Mouse (Mus musculus) heart, embryonic 10.5 days (tissue): ENCODE measurements around the gene Zbtb18. TPM values are rescaled to one million over a fixed set of nuclear protein-coding genes. Genes with fewer than 3 reads are reported as not detected.

Source experiments
- DNase-seq: peaks from one replicate; pipeline ENCODE4 v3.0.0-alpha.2; 2017; ENCODE audit warnings: low spot score
- H3K27ac ChIP-seq: fragments of 300-500 bp; sonication (generic); 2 replicates; pipeline ENCODE4 v1.5.1; 2016; ENCODE audit warnings: mild to moderate bottlenecking
- H3K27me3 ChIP-seq: fragments of 300-500 bp; sonication (generic); 2 replicates; pipeline ENCODE4 v1.6.1; 2016; ENCODE audit warnings: mild to moderate bottlenecking; ENCODE audit not compliant: poor library complexity, insufficient read depth, severe bottlenecking
- H3K36me3 ChIP-seq: fragments of 300-500 bp; sonication (generic); 2 replicates; pipeline ENCODE4 v1.6.1; 2016; ENCODE audit warnings: mild to moderate bottlenecking, moderate library complexity
- H3K4me1 ChIP-seq: fragments of 300-500 bp; sonication (generic); 2 replicates; pipeline ENCODE4 v1.6.1; 2016; ENCODE audit warnings: mild to moderate bottlenecking
- H3K4me3 ChIP-seq: fragments of 300-500 bp; sonication (generic); 2 replicates; pipeline ENCODE4 v1.5.1; 2016; ENCODE audit warnings: mild to moderate bottlenecking, moderate library complexity
- H3K9me3 ChIP-seq: fragments of 300-500 bp; sonication (generic); 2 replicates; pipeline ENCODE4 v1.6.1; 2016; ENCODE audit warnings: mild to moderate bottlenecking, moderate library complexity
- WGBS: fragments of 180-500 bp; shearing (Covaris S2); methylation state at CpG from one replicate; pipeline ENCODE4 v1.1.7; 2016; 5-methylcytosine and 5-hydroxymethylcytosine counted together
- polyA plus RNA-seq: library from polyadenylated mRNA; unstranded; fragments of >200 nt; fragmentation: Nextera tagmentation; extraction: Ambion mirVana; gene quantifications from 2 replicates; pipeline ENCODE4 v1.2.1, GENCODE M21; 2016

The Zbtb18 gene
- 1.2 and 1.6 TPM in 2 replicates for polyA plus RNA-seq

DNA sequence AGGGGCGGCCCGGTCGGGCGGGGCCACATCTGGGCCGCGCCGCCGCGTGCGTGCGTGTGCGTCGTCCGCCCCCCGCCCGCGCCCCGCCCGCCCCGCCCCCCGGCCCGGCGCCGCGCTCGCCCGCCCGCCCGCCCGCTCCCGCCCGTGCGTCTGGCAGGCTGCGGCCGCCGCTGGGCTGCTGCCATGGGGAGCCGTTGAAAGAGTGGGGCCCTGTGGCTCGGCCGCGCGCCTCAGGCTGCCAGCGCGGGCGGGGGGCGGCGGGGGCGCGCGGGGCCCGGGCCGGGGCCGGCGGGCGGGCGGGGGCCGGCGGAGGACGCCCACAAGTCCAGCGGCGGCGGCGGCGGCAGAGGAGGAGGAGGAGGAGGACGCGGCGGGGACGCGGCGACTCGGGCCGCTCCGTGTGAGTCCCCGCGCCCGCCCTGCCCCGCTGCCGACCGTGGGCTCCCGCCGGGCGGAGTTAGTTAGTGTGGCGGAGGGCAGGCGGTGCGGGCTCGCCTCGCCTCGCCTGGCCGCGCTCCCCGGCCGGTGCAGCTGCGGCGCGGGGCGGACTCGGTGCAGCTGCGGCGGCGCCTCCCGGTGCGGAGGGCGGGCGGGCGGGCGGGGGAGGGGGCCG is at the start of gene Zbtb18:
Zbtb18 (plus strand) TSS at position 156 of the 613 bp plus-strand sequence.
- Histone ChIP-seq H3K4me3 (peak within 1 kb of the TSS; percentile 84), H3K27ac (peak within 1 kb of the TSS; percentile 95), H3K4me1 (peaks cover 32% of the 10 kb centered on the region), H3K9me3 (no peaks in the 10 kb centered on the region), H3K36me3 (peaks cover 4% of the 10 kb centered on the region), H3K27me3 (no peaks in the 10 kb centered on the region)
- no peak for DNase-seq
- WGBS = under 1% methylated on average over 43 of the region's 106 CpGs

DNA sequence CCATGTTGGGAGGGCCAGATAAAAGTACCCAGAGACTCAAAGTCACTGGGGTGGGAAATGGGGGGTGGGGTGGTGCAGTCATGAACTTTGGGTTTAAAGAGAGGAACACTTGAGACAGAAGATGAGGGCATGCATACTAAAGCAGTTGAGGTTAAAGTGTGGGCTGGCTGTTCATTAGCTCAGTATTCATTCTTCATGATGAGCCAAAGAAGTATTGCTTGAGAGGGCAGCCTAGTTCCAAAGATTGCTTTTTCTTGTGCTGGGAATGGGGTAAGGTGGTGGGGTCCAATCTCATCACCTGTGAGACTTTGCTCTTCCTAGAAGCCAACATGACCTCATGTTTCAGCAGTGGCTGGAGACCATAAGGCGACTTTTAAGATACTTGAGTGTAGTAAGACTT is 44.7 kb upstream of the Zbtb18 start:
- Histone ChIP-seq H3K9me3 (no peaks in the 10 kb centered on the region), H3K4me1 (no peaks in the 10 kb centered on the region), H3K36me3 (no peaks in the 10 kb centered on the region), H3K27ac (no peak overlapping the region), H3K4me3 (no peak overlapping the region), H3K27me3 (no peaks in the 10 kb centered on the region)
- no peak for DNase-seq
- WGBS = 54% methylated on average over 1 of the region's 1 CpGs

GRCm38 (mm10) chr1:177405170-177405569 is 37.0 kb upstream of the Zbtb18 start:
- Histone ChIP-seq H3K36me3 (no peaks in the 10 kb centered on the region), H3K4me1 (no peaks in the 10 kb centered on the region), H3K27ac (no peak overlapping the region), H3K9me3 (no peaks in the 10 kb centered on the region), H3K4me3 (no peak overlapping the region), H3K27me3 (no peaks in the 10 kb centered on the region)
- no peak for DNase-seq
- WGBS = 67% methylated on average over 6 of the region's 6 CpGs

DNA sequence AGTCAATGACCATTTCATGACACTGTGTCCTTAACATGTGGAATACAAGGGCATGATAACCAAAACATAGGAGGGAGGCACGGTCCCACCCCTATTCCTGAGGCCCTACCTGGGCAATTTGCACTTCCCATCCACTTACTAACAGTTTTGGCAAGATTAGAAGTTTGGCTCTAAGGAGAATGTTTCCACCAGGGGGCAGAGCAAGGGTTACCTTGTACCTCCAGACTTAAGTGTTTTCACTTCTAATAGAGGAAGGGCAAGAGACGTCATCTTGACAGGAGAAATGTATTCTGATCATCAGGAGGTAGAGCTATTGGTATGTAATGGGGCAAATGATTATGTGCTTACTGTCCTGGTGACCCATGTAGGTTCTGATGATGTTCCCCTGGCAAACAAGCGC is 33.5 kb upstream of the Zbtb18 start:
- DNase-seq = no peak
- Histone ChIP-seq H3K4me3 (no peak overlapping the region), H3K36me3 (no peaks in the 10 kb centered on the region), H3K4me1 (no peaks in the 10 kb centered on the region), H3K27me3 (no peaks in the 10 kb centered on the region), H3K27ac (no peak overlapping the region), H3K9me3 (no peaks in the 10 kb centered on the region)
- WGBS = 64% methylated on average over 3 of the region's 3 CpGs

DNA sequence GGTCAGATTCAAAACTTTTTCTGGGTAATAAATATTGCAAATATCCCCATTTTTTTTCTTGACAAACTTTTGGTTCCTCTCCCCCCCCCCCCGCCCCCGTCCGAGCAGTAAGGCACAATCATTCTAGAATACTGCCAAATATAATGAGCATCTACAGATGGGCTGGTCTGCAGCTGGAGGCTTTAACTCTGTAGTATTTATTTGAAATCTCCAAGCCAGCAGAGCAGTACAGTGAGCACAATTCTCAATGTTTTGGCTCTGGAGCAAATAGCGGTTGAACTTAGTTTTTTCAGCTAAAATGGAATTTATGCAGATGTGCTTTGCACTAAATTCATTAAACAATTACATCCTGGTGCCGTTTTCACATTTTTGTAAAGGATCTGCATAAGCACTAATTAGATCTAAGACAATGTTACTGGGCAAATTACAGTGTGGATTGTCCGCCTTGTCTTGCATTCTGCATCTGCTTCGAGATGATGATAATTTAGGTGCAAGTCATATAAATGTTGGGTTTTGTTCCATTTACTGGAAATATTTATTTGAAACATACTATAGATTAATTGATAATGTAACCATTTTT is 31.3 kb upstream of the Zbtb18 start:
- Histone ChIP-seq H3K4me3 (no peak overlapping the region), H3K27me3 (no peaks in the 10 kb centered on the region), H3K4me1 (no peaks in the 10 kb centered on the region), H3K9me3 (no peaks in the 10 kb centered on the region), H3K36me3 (no peaks in the 10 kb centered on the region), H3K27ac (no peak overlapping the region)
- 83% methylated on average over 7 of the region's 7 CpGs for WGBS
- DNase-seq = no peak

DNA sequence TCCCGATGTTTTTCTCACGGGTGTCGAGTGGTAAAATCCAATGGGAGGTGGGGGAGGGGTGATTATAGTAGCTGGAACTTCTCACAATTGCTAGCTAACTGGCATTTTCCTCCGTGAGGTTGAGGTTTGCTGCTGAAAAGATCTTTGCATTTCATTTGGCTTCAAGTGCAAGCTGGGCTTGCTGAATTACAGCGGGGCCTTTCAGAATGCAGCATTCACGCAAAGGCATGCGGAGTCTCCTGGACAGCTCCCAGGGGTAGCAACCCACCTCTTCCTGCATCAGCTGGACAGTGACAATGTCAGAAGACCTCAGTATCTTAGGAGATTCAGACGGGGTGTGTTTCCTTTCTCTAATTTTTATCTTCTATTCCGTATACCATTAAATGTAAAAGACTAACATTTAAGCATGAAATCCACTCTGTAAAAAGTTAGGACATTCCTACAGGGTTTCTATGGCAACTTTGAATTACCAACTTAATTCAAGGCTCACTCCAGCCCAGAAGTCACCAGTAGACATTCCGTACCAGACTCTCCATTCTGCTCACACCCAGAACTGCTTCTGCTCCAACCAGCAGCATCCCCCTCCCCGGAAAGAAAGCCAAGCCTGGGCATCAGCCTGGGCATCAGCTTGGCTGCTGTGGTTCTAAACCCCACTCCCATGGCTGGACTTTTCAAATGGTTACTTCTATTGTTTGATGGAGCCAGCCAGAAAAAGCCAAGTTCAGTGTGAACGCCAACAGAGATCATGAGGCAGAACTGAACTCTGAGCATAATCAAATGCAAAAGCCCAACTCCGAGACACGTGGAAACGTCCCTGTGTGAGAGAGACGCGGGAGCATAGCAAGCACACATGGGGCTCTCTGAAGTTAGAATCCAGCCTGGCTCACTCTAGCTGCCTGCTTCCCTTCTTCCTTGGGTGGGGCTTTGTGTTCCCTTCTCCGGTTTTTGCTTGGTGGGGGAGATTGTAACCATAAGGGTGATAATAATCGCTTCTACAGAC is 30.5 kb upstream of the Zbtb18 start:
- Histone ChIP-seq H3K27me3 (no peaks in the 10 kb centered on the region), H3K36me3 (no peaks in the 10 kb centered on the region), H3K27ac (no peak overlapping the region), H3K4me3 (no peak overlapping the region), H3K9me3 (no peaks in the 10 kb centered on the region), H3K4me1 (no peaks in the 10 kb centered on the region)
- 56% methylated on average over 19 of the region's 19 CpGs for WGBS
- no peak for DNase-seq

- H3K36me3 ChIP-seq = no peaks in the 10 kb centered on the region
- H3K27ac ChIP-seq = no peak overlapping the region
- no peaks in the 10 kb centered on the region for H3K4me1 ChIP-seq
- no peaks in the 10 kb centered on the region; the same call in 1 of the 2 replicates for H3K27me3 ChIP-seq
- no peak overlapping the region for H3K4me3 ChIP-seq
- H3K9me3 ChIP-seq = no peaks in the 10 kb centered on the region
- DNase-seq = no peak
- WGBS = 68% methylated on average over 12 of the region's 12 CpGs
Observed at GRCm38 (mm10) chr1:177419331-177419730, 22.8 kb upstream of the Zbtb18 start.

DNA sequence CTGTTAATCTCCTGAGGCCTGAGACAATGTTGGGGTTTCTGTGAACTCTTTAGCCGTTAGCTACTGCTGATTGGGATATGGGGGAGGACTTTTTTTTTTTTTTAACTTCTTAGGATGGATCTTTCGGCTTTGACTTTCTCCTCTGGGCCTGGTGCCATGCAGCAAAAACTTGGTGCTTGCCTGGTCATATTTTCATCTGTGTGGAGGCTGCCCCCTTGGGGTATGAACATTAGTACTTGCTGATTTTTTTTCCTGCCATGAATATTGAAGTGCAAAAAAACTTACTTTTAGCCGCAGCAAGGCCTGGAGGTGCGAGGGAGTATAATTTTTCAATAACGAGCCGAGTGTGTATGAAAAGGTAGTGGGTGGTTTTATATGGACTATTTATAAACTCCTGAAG is 22.0 kb upstream of the Zbtb18 start:
- no peak for DNase-seq
- WGBS = 81% methylated on average over 6 of the region's 6 CpGs

GRCm38 (mm10) chr1:177427862-177428261 is 14.3 kb upstream of the Zbtb18 start:
- H3K4me3 ChIP-seq = no peak overlapping the region
- H3K4me1 ChIP-seq = no peaks in the 10 kb centered on the region
- no peak overlapping the region for H3K27ac ChIP-seq
- 76% methylated on average over 5 of the region's 5 CpGs for WGBS
- no peaks in the 10 kb centered on the region for H3K27me3 ChIP-seq
- no peaks in the 10 kb centered on the region for H3K36me3 ChIP-seq
- DNase-seq = no peak
- no peaks in the 10 kb centered on the region for H3K9me3 ChIP-seq

More for the DNA sequence above, 22.0 kb upstream of the Zbtb18 start:
- Histone ChIP-seq H3K27ac (no peak overlapping the region), H3K9me3 (no peaks in the 10 kb centered on the region), H3K4me1 (no peaks in the 10 kb centered on the region), H3K36me3 (no peaks in the 10 kb centered on the region), H3K27me3 (no peaks in the 10 kb centered on the region; the same call in 1 of the 2 replicates), H3K4me3 (no peak overlapping the region)

DNA sequence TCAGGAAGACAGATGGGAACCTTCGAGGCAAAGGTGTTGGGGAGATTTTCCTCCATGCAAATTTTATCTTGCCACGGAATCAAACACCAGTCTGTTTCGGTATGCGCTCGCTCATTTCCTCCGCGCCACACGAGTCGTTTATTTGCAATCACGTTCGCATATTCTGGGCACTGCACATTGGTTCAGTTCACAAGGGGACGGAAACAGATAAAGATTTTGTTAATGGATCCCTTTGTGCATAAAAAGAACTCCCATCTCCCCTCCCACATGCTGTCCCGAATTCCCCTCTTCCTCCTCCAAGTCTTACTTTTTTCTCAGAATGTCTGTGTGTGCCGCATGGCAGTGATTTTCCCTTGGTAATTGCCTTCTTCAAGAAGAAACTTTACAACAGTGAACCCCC is 13.8 kb upstream of the Zbtb18 start:
- no peaks in the 10 kb centered on the region for H3K27me3 ChIP-seq
- H3K9me3 ChIP-seq = no peaks in the 10 kb centered on the region
- no peak overlapping the region for H3K27ac ChIP-seq
- H3K36me3 ChIP-seq = no peaks in the 10 kb centered on the region
- H3K4me3 ChIP-seq = no peak overlapping the region
- WGBS = 74% methylated on average over 14 of the region's 14 CpGs
- no peak for DNase-seq
- no peaks in the 10 kb centered on the region for H3K4me1 ChIP-seq

- Histone ChIP-seq H3K4me1 (no peaks in the 10 kb centered on the region), H3K27ac (no peak overlapping the region), H3K27me3 (no peaks in the 10 kb centered on the region), H3K36me3 (no peaks in the 10 kb centered on the region), H3K4me3 (no peak overlapping the region), H3K9me3 (no peaks in the 10 kb centered on the region)
- DNase-seq = no peak
- 79% methylated on average over 4 of the region's 4 CpGs for WGBS
Observed at GRCm38 (mm10) chr1:177429067-177429466, 13.1 kb upstream of the Zbtb18 start.

- Histone ChIP-seq H3K27me3 (no peaks in the 10 kb centered on the region), H3K27ac (no peak overlapping the region), H3K4me3 (peak overlapping the region; percentile 84; the same call in 1 of the 2 replicates), H3K36me3 (no peaks in the 10 kb centered on the region), H3K9me3 (no peaks in the 10 kb centered on the region), H3K4me1 (peaks cover 22% of the 10 kb centered on the region)
- no peak for DNase-seq
- WGBS = 10% methylated on average over 2 of the region's 2 CpGs
Observed at GRCm38 (mm10) chr1:177440411-177440810, 1.7 kb upstream of the Zbtb18 start.

GRCm38 (mm10) chr1:177440981-177441491 is 1.1 kb upstream of the Zbtb18 start:
- no peaks in the 10 kb centered on the region for H3K27me3 ChIP-seq
- peak overlapping the region; percentile 84 for H3K4me3 ChIP-seq
- H3K36me3 ChIP-seq = no peaks in the 10 kb centered on the region
- peak overlapping the region; percentile 95 for H3K27ac ChIP-seq
- no peaks in the 10 kb centered on the region for H3K9me3 ChIP-seq
- H3K4me1 ChIP-seq = peaks cover 27% of the 10 kb centered on the region
- WGBS = 0% methylated on average over 6 of the region's 6 CpGs
- no peak for DNase-seq
